Mouse (Mus musculus) kidney, adult 9 months (tissue): ENCODE measurements around the gene Nrm.

Experiments used
- DNase-seq: peaks from one replicate; pipeline ENCODE4 v3.0.0; 2022

The Nrm gene

DNA sequence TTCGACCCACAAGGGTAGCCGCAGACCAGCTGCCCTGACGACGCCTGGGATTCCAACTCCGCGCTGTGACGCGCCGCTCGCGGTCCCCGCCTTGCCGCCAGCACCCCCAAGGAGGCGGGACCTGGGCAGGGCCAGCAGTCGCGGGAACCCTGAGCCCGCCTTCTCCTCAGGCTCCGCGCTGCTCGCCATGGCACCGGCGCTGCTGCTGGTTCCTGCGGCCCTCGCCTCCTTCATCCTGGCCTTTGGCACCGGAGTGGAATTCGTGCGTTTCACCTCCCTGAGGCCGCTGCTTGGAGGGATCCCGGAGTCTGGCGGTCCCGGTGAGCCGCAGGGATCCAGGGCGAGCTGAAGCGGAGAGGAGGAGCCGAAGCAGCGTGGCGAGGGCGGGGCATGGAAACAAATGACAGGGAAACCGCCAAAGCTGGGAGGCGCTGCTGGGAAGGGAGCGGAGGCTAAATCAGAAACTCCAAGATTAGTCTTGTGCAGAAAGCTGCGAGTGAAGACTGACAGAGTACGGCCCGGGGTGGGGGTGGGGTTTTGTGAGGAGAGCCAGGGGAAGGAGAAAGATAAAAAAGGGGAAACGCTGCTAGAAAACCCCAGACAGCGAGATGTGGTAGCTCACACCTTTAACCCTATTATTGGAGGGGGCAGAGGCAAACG lies at the start of gene Nrm:
TSS of gene Nrm (plus strand) at position 121 of the 660 bp plus-strand sequence.
- peak; percentile 89 for DNase-seq

DNA sequence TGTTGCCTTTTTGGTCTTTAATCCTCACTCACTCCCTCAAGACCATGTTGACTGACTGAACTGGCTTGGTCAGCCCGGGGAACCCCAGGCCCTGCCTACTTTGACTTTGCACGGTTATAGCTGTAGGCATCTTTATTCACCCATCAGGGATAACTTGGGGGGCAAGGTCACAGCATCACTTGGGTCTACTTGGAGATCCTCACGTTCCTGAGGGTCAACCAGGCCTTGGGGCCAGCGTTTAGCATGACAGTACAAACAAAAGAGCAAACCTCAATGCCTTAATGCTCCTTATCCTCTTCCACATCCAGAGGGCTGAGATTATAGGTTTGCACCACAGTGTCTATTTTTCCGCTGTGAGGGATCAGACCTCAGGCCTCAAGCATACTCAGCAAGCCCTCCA lies 48.8 kb upstream of the Nrm start:
- DNase-seq = no peak

DNA sequence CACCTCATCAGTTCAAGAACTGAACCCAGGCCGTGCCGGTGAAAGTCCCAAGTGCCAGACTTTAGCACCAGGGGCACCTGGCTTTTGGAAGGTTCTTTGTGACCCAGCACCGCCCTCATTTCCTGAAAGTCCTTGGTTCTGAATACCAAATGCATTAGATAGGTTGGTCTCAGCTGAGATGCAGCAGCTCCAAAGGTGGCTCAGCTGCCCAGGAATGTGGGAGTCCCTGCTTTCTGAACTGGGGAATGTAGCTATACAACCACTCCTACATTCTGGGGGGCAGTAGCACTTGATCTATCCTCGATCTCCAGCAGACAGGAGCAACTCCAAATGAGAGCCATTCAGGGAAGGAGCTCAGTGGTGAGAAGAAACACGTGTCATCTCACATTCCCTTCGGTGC lies 48.4 kb upstream of the Nrm start:
- DNase-seq = peak; percentile 61

DNA sequence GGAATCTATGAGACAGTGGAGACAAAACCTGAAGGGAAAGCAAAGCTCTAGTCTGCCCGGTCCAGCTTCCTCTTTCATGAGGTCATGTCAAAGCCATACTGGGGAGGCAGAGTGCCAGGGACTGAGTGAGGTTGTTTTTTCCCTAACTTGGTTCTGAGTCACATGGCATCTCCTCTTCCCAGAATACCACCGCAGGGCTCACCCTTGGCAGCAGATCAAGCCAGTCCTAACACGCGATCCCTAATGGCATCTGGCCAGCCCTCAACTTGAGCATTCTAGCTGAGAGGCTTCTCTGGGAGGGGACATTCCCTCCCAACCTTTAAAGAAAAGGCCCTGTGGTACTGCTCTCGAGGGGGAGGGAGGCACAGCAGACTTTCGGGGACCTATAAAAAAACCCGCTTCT lies 47.9 kb upstream of the Nrm start:
- peak; percentile 98 for DNase-seq

DNA sequence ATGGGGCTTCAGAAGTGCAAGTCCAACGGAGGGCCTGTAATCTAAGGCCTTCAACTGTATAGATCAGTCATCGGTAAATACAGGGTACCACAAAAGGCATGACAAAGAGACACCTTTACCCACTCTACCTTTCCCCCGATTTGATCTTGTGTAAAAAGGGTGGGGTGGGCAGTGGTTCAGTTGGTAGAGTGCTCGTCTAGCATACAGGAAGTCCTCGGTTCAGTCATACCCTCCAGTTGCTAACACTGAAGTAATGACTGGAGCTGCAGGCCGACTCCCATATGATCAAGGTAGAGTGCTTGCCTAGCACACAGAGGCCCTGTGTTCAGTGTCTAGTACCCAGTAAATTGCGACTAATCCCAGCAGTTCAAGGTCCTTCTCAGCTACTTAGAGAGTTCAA lies 47.5 kb upstream of the Nrm start:
- DNase-seq = no peak

DNA sequence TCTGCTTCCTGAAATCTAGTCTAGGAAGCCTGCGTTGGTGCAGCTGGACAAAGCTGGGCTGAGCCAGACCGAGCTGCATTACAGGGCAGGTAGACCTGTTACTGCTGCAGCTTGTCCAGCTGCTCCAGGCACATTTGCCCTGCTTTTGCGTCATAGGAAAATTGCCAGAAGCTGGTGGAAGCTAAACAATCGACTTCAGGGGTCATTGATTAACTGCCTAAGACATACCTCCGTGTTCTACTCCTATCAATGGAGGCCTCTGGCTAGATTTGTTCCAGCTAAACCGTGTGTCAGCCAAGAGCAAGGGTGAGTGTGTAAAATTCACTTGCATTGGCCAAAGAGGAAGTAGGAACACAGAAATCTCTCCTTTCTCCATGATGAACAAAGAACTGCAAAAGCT lies 46.4 kb upstream of the Nrm start:
- DNase-seq = peak; percentile 83

DNA sequence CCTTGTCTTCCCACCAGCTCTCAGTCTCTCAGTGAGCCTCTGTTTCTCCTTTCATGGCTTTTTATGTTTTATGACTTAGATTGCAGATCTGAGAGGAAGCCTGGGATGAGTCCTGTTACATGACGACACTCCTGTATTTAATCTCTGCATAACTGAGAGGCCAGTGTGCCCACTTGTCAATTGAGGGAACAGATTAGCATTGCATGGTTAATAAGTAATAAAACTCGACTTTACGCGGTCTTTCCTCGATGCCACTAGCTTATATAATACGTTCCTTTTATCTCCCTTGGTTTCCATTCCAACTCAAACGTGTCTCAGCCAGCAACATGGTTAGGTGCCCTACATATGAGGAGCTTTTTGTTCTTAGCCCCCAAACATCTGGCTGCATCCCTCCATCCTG lies 45.3 kb upstream of the Nrm start:
- peak; percentile 55 for DNase-seq

DNA sequence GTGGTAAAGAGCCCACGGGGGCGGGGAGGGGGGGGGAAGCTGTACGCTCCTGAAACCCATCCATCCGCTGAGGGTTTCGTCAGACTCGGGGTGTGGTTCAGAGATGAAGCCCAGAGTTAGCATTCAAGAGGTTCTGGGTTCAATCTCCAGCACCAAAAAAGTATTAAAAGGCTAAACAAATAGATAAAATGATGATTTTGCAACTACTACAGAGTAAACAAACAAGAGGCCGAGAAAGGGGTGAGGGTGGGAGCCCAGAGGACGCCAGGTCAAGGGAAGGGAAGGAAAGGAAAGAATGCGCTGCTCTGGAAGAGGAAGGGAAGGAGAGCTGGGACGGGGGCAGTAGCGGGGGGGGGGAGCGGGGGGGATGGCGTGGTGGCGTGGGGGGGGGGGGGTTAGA lies 44.4 kb upstream of the Nrm start:
- peak; percentile 44 for DNase-seq

DNA sequence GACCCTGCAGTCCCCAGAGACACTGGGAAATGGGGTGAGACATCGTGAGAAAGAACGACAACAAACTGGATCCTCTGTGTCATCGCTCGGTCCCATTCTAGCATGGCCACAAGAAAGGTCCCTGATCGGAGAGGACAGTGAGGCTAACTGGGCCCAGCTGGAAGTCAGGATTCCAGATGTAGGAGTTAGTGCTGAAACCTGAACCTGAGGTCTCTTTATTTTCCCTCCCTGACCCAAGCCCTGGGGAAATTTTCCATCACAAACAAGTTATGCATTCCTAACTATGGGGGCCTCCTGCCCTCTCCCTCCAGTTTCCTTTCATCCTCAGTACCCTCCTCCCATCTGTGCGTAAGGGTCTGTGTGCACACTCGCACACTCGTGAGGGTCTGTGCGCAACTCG lies 43.9 kb upstream of the Nrm start:
- peak; percentile 55 for DNase-seq

DNA sequence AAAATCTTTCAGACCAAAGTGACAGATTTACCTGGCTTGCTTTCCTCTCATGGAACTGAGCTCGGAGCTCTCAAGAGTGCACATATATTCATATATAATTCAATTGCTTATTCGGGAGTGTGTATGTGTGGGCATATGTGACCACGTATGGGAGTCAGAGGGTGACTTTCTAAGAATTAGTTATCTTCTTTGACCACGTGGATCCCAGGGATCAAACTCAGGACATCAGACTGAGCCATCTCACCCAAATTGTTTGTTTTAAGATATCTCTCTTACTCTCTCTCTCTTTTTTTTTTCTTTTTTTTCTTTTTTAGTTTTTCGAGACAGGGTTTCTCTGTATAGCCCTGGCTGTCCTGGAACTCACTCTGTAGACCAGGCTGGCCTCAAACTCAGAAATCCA lies 41.0 kb upstream of the Nrm start:
- DNase-seq = no peak

DNA sequence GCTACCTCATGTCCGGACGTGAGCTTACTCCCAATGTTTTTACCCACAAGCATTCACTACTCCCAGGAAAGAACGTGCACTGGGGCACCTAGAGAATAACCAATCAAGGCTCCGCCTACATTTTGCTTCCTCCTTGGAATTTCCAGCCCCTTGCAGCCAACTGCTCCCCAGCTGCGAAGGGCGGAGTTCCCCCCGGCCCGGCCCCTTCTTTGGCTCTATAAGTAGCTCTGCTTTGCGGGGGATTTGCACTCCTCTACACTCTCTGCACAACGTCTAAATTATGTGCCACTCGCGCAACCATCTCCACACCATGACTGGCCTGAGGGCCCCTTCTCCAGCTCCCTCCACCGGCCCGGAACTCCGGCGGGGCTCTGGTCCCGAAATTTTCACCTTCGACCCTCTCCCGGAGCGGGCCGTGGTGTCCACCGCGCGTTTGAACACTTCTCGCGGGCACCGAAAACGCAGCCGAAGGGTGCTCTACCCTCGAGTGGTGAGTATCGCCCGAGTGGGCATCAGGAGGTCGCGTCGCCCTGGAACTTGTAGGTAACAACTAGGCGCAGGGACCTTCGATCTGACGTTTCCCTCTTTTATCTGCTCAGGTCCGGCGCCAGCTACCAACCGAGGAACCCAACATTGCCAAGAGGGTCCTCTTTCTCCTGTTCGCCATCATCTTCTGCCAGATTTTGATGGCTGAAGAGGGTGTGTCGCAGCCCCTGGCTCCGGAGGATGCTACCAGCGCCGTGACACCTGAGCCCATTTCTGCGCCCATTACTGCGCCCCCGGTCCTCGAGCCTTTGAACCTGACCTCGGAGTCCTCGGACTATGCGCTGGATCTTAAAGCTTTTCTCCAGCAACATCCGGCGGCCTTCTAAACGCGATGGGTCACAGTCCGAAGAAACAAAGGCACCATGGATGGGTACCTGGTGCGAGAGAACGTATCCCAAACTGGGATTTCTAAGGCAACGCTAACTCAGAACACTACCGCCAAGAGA lies 39.4 kb upstream of the Nrm start, which contains the start of gene Ier3:
TSS of gene Ier3 (plus strand) at position 246 of the 992 bp plus-strand sequence.
- DNase-seq = peak; percentile 97

DNA sequence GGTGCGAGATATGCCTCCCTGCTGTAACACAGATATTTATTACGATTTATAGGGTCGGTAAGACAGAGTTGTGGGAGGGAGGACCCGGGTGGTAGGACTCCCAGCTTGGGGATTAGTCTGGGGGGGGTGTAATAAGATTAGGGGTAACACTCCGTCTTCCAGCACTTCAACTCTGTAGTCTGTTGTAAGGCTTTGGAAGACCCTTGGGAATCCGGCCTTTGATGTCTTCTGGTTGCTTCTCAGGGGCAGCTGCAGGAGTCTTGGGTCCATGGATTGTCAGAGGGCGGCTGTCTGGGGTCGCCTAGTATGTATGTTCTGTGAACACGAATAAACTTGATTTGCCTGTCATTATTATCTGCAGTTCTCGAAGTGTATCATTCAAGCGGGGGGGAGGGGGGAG lies 38.6 kb upstream of the Nrm start:
- peak; percentile 45 for DNase-seq

DNA sequence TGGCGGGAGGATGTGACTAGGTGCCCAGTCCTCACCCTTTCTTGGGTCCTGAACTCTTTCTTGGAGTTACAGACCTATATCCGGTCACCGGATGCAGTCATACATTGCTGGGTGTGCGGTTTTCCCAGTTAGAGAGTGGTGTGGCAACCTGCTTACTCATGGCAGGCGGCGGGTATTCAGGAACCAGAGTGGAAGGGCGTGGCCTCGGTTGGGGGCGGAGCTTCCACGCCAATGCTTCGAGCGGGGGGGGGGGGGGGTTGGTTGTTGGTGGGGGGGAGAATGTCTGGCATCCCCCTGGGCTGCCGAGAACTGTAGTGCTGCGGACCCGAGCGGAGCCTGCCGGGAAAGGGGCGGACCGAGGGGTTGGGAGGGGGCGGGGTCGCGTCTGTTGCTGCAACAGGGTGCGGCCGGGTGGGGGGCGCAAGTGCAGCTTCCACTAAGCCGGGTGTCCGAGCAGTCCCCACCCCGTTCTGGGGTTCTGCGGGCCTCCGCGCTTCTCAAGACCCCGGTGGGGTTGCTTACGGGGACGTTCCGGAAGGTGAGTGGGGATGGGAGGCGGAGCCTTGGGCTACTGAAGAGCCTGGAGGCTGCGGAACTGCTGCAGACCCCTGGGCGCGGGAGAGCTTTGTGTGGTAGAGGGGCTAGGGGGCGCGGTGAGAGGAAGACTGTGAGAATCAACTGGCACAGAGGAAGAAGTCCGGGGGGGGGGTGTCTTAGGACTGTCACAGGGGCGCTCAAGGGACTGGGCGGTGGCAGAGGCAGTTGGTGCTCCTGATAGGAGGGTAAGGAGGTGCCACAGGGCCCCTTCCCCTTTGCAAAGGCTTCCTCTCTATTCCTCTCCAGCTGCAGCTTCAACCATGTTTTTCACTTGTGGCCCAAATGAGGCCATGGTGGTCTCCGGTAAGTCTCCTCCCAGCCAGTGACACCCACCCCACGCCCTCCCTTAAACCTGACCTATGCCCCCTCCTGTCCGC lies 37.9 kb upstream of the Nrm start, which contains the start of gene Flot1:
TSS of gene Flot1 (plus strand) at position 267 of the 974 bp plus-strand sequence.
- DNase-seq = peak; percentile 90

DNA sequence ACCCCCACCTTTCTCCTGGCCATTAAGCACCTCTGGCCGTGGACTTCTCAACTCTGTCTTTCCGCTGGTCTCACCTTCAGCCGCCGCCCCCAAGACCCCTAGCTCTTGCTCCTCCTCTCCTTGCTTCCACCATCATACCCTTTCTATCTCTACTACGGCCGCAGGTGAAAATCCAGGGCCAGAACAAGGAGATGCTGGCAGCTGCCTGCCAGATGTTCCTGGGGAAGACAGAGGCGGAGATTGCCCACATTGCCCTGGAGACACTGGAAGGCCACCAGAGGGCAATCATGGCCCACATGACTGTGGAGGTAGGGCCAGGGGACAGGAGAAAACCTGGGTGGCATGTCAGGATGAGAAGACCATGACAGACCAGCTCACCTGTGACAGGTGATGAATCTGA lies 36.7 kb upstream of the Nrm start:
- DNase-seq = no peak

DNA sequence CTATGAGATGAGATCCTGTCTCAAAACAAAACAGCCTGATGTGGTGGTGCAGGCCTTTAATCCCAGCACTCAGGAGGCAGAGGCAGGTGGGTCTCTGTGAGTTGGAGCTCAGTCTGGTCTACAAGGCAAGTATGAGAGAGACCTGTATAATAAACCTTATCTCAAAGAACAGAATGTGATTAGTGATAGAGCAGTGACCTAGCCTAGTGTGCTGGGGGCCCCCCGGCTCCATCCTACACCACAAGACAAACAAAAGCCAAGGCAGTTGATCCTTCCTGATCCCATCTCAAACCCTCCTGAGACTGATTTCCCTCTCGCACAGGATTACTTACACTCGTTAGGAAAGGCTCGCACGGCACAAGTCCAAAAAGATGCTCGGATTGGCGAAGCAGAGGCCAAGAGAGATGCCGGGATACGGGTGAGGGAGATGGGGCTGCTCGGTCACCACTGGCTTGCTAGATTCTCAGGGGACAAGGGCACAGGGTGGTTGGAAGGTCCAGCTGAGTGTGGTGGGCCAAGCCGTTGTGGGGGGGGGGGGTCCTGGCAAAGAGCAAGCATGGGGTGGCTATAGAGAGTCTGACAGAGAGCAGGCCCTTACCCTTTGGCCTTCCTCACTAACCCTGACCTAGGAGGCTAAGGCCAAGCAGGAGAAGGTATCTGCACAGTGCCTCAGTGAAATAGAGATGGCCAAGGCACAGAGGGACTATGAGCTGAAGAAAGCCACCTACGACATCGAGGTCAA lies 35.8 kb upstream of the Nrm start:
- DNase-seq = no peak

DNA sequence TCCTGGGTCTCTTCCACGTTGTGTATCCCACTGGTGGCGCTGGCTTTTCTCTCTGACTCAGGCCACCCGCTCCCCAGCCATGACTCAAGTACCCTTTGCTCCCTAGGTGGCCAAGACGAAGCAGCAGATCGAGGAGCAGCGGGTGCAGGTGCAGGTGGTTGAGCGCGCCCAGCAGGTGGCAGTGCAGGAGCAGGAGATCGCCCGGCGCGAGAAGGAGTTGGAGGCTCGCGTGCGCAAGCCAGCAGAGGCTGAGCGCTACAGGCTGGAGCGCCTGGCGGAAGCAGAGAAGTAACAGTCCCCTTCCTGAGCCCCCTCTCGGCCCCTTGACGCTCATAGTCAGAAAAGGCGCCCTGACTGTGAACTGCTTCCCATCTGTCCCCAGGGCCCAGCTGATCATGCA lies 31.4 kb upstream of the Nrm start:
- peak; percentile 92 for DNase-seq

DNA sequence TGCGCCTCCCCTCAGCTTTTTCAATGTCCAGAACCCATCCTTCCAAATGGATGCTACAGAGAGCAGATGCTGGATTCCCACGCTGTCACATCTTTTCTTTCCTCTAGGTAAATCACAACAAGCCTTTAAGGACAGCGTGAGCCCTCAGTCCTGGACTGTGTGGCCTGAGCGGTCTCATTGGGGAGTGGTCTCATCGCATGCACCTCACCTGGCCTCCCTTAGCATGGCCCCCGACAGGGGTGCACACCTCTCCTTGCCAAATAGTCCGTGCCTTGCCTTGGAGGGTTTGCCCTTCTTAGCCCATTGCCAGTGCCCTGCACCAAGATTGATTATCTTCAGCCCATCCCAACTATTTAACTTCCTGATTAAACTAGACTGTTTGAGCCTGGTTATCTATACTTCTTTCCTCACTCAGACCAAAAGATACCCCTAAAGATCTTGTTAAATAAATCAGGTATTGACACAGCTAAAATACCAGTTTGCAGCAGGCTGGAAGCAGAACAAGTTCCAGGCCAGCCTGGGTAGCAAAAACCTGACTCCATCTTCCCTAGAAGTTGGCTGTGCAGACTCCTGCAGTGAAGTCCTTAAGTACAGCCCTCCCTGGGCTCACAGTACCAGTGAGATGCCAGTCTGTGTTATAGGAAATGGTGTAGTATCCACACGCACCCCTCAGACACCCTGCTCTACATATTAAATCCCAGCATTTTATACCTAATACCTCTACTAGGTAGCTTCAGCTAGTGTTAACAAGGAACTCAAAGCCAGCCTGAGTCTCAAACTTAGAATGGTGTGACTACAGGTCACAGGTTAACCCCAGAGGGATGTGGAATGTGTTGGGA lies 28.5 kb upstream of the Nrm start:
- DNase-seq = no peak

DNA sequence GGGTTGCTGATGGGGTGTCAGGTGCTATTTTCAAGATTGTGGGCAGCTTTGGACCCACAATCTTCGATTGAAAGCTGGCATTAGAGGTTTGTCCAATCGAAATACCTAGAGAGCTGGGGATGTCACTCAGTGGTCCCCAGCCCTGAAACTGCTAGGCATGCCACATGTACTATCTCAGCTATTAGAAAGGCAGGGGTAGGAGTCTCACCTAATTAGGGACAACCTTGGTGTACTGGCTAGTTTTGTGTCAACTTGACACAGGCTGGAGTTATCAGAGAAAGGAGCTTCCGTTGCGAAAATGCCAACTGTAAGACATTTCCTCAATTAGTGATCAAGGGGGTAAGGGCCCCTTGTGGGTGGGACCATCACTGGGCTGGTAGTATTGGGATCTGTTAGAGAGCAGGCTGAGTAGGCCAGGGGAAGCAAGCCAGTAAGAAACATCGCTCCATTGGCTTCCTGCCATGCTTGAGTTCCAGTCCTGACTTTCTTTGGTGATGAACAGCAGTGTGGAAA lies 27.8 kb upstream of the Nrm start:
- DNase-seq = no peak

DNA sequence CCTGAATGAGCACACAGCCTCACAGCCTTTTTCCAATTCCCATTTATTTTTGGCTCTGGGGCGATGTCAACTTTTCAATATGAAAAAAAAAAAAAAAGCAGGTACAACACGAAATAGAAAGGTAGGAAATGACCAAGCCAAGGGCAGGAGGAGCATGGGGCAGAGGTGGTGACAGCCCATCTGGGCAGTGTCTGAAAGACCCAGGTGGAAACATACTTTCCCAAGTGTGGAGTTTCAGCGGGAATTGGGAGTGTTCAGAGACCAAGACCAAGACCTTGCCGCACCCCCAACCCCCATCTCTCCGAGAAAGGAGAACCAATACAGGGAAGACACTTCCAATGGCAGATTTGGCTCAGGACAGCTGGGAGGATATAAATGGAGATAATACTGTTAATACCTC lies 27.2 kb upstream of the Nrm start:
- no peak for DNase-seq

DNA sequence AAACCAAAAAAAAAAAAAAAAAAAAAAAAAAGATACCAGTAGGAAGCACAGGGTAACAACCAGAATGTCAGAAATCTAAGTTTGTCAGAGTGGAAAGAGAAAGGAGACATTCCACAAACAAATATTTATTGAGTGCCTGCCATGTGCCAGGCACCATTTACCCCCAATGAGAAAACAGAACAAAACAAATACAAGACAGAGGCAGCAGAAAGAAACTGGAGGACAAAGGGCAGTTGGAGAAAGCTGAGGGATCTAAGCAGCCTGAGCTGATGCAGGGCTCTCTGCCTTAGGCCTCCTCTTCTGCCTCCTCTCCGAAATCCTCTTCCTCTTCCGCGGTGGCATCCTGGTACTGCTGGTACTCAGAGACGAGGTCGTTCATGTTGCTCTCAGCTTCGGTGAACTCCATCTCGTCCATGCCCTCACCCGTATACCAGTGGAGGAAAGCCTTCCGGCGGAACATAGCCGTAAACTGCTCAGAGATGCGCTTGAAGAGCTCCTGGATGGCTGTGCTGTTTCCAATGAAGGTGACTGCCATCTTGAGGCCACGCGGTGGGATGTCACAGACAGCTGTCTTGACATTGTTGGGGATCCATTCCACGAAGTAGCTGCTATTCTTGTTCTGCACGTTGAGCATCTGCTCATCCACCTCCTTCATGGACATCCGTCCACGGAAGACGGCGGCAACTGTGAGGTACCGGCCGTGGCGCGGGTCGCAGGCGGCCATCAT lies 26.3 kb upstream of the Nrm start:
- DNase-seq = no peak
